Mouse (Mus musculus) megakaryocyte, embryonic 14.5 days (primary cell): ENCODE results near the gene Snx29.

Experiments
- FLI1 ChIP-seq: IDR thresholded peaks from 2 replicates; pipeline ENCODE4 v1.6.1; 2012; ENCODE audit warnings: low read length, inconsistent platforms, mixed read lengths
- GATA1 ChIP-seq: IDR thresholded peaks from 3 replicates; pipeline ENCODE4 v1.6.1; 2012; ENCODE audit warnings: mixed read lengths, low read length, inconsistent platforms, borderline replicate concordance

DNA sequence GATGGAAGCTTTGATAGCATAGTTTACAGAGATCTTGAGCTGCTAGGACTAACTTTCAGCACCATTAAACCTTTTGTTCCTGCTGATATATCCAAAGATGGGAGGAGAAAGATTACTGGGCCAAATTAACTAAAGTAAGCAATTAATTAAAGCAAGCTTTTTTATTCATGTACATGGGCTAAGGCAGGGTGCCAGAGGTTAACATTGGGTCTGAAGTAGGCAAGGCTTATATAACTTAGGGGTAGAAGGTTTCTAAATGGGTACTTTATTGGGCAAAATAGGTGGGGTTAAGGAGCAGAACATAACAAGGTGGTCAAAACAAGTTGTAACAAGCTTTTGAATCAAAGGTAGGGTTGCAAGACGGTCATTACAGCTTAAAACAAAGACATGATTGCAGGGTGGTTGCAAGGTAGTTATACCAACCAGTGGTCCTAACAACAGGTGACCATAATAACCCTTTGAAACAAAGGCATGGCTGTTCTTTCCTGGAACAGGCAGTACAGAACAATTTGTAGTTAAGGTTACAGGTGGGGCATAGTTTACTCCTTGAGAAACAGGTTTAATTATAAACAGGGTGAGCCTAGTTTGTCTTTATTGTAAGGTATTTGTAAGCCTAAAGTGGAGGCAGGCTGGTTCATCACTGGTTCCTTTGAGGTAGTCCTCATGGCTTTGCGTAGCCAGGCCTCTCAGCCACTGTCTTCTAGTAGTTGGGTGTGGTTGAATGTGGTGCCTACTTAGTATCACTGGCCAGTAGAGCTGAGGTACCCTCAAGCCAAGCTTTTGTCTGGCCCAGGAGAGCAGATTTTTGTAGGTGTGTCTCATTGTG is 182.2 kb downstream of the Snx29 start:
- TF ChIP-seq GATA1 (no peak), FLI1 (no peak)
